ENCODE assay signal across 26 mouse cellular contexts in genomic region chr14:74651678-74652077, GRCm38 (mm10). TPM values are rescaled to one million over a fixed set of nuclear protein-coding genes. Genes with fewer than 3 reads are reported as not detected.
DNase-seq lines count a peak whose midpoint lies in the region; ATAC-seq lines count a peak whose summit lies in the region.
"Had no signal": no experiment of that assay in that cellular context is flagged by ENCODE, and none has a peak within 500 bp of the region (broad histone marks: within the 10 kb centered on the region; RNA-seq: fewer than 3 reads in every experiment).

No protein-coding gene starts in this region.

- 48% methylated on average over 4 of the region's 4 CpGs for WGBS in heart, embryonic 13.5 days
- 35% methylated on average over 4 of the region's 4 CpGs for WGBS in liver, embryonic 11.5 days

- H3K36me3 ChIP-seq in heart, embryonic 13.5 days: no peaks in the 10 kb centered on the region
- no peaks in the 10 kb centered on the region for H3K36me3 ChIP-seq in liver, embryonic 11.5 days (ENCODE audit: control insufficient read depth, insufficient read depth, low read length)
- H3K36me3 ChIP-seq: heart, embryonic 12.5 days; limb, embryonic 13.5 days; stomach, embryonic 15.5 days had no signal

- ATAC-seq in heart, embryonic 13.5 days (ENCODE audit: extremely low read depth, insufficient number of reproducible peaks, low FRiP score, low TSS enrichment): no peak
- ATAC-seq in liver, embryonic 11.5 days (replicated peaks; ENCODE audit: low FRiP score): peak; percentile 47; the same call in 1 of the 2 replicates
- ATAC-seq in granulocyte monocyte progenitor cell, adult 5-6 weeks (replicated peaks; ENCODE audit: poor library complexity, severe bottlenecking): peak; percentile 71
- no peak for ATAC-seq in activated CD4-positive, CD25-positive, alpha-beta regulatory T cell, adult 4 months
- ATAC-seq: CD4-positive, CD25-positive, alpha-beta regulatory T cell, adult 4 months; forebrain, embryonic 14.5 days; intestine, postnatal 0 days had no signal

- no peak for DNase-seq in heart, adult 9 months (ENCODE audit: low spot score in 2 of 2)
- no peak for DNase-seq in liver, embryonic 11.5 days (ENCODE audit: low spot score)
- DNase-seq in liver: no peak
- no peak for DNase-seq in kidney, adult 9 months
- DNase-seq: adrenal gland, postnatal 10 days; cerebellum, adult 8-10 months; cerebellum, postnatal 25 days; kidney, postnatal 14 days; layer of hippocampus, adult 9-11 months; lung, embryonic 14.5 days; lung, postnatal 14 days; midbrain, embryonic 14.5 days; retina, postnatal 1 day; right cerebral cortex, postnatal 14 days had no signal

- H3K4me3 ChIP-seq in heart, embryonic 13.5 days: no peak overlapping the region
- H3K4me3 ChIP-seq in liver, embryonic 11.5 days (ENCODE audit: low read depth, low read length): no peak overlapping the region
- H3K4me3 ChIP-seq: heart, embryonic 12.5 days; limb, embryonic 13.5 days; stomach, embryonic 15.5 days had no signal

- peak overlapping the region; percentile 13; the same call in 1 of the 2 replicates for H3K9ac ChIP-seq in heart, embryonic 13.5 days
- no peak overlapping the region for H3K9ac ChIP-seq in liver, embryonic 11.5 days (ENCODE audit: low read depth, low read length)
- H3K9ac ChIP-seq: heart, embryonic 12.5 days; hindbrain, embryonic 14.5 days; limb, embryonic 13.5 days; liver, embryonic 14.5 days; lung, embryonic 14.5 days; stomach, embryonic 15.5 days had no signal

- no peaks in the 10 kb centered on the region for H3K27me3 ChIP-seq in heart, embryonic 13.5 days (replicated peaks)
- no peaks in the 10 kb centered on the region for H3K27me3 ChIP-seq in liver, embryonic 11.5 days (replicated peaks; ENCODE audit: control insufficient read depth, insufficient read depth, low read length)
- H3K27me3 ChIP-seq: heart, embryonic 12.5 days; limb, embryonic 13.5 days; stomach, embryonic 15.5 days had no signal

- no peaks in the 10 kb centered on the region for H3K9me3 ChIP-seq in heart, embryonic 13.5 days
- no peaks in the 10 kb centered on the region for H3K9me3 ChIP-seq in liver, embryonic 11.5 days (ENCODE audit: control insufficient read depth, low read length)
- H3K9me3 ChIP-seq: heart, embryonic 12.5 days; limb, embryonic 13.5 days; stomach, embryonic 15.5 days had no signal

- peaks cover 42% of the 10 kb centered on the region for H3K4me1 ChIP-seq in heart, embryonic 13.5 days
- peaks cover 2% of the 10 kb centered on the region for H3K4me1 ChIP-seq in liver, embryonic 11.5 days (replicated peaks; ENCODE audit: control insufficient read depth, insufficient read depth, low read length)
- H3K4me1 ChIP-seq: stomach, embryonic 15.5 days had no signal

- H3K27ac ChIP-seq in heart, embryonic 13.5 days (replicated peaks): no peak overlapping the region
- no peak overlapping the region for H3K27ac ChIP-seq in liver, embryonic 11.5 days (ENCODE audit: low read depth, low read length)
- H3K27ac ChIP-seq: hindbrain, embryonic 14.5 days; limb, embryonic 13.5 days; liver, embryonic 14.5 days; stomach, embryonic 15.5 days had no signal

- no peak overlapping the region for H3K4me2 ChIP-seq in heart, embryonic 13.5 days
- H3K4me2 ChIP-seq in liver, embryonic 11.5 days: no peak overlapping the region
- H3K4me2 ChIP-seq: heart, embryonic 12.5 days; hindbrain, embryonic 14.5 days; limb, embryonic 13.5 days; lung, embryonic 14.5 days; stomach, embryonic 15.5 days had no signal

RNA-seq across cellular contexts. Expression of gene Htr2a, which starts 11.0 kb away (rescaled TPM):
- polyA plus RNA-seq in heart, embryonic 13.5 days (2015; fragmentation: Nextera tagmentation; extraction: Ambion mirVana): 0.72 and 0.87 TPM in 2 replicates
- 0.36 and 0.49 TPM in 2 replicates for polyA plus RNA-seq in liver, embryonic 11.5 days (2014; fragmentation: Nextera tagmentation; extraction: Ambion mirVana)
- 0.32 TPM in 1 of 2 replicates, not detected in the other for total RNA-seq in granulocyte monocyte progenitor cell, adult 5-6 weeks (2014; fragmentation: Nextera tagmentation)
- total RNA-seq in granulocyte monocyte progenitor cell, adult 5-6 weeks (2017): 0.31 and 0.43 TPM in 2 replicates
- polyA plus RNA-seq in activated CD4-positive, CD25-positive, alpha-beta regulatory T cell, adult 4 months (2017; shearing (Covaris generic)): under 1 TPM in 1 of 2 experiments, not detected in 1; 0.16 TPM
- total RNA-seq: monocyte, adult 5-6 weeks had no signal
- polyA plus RNA-seq: CD4-positive, CD25-positive, alpha-beta regulatory T cell, adult 4 months had no signal

Comparison
In these comparisons a context has a peak if more than half of its experiments do, and no peak if none do; other contexts are left out.
1. ATAC-seq: peak in liver, embryonic 11.5 days (single experiment) and granulocyte monocyte progenitor cell, adult 5-6 weeks (single experiment); none in heart, embryonic 13.5 days (single experiment) and activated CD4-positive, CD25-positive, alpha-beta regulatory T cell, adult 4 months (single experiment).